Mouse (Mus musculus) ovary, postnatal 10 days (tissue): ENCODE data around the gene Nr1d1.

Source experiments
- DNase-seq: peaks from one replicate; pipeline ENCODE4 v3.0.0; 2022; ENCODE audit warnings: low spot score

Nr1d1 gene

GRCm38 (mm10) chr11:98774582-98775347, at the start of gene Nr1d1:
Nr1d1 (minus strand) TSS chr11:98775333.
- no peak for DNase-seq

GRCm38 (mm10) chr11:98820968-98821367, 45.8 kb upstream of the Nr1d1 start:
- DNase-seq = no peak

- DNase-seq = no peak
These were observed 41.6 kb upstream of the Nr1d1 start for GRCm38 (mm10) chr11:98816706-98817239.

- no peak for DNase-seq
These were observed 35.6 kb upstream of the Nr1d1 start for GRCm38 (mm10) chr11:98810686-98811085.

- DNase-seq = peak; percentile 87
These were observed 34.5 kb upstream of the Nr1d1 start for GRCm38 (mm10) chr11:98809457-98810290.

DNA sequence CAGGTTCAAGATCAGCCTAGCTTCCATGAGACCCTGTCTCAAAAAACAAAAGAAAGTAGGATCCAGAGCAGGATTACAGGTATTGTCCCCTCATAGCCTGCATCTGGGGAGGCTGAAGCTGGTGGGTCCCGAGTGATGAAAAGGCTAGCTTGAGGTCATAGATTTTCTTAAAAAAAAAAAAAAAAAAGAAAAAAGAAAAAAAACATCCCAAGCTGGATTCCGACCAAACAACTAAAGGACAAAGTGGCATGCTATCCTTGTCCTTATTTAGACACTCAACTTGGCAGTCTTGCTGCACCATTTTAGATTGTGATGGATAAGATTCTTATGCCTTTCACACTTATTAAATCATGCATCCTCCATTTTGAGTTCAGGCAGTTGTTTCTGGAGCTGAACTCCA, 33.3 kb upstream of the Nr1d1 start:
- DNase-seq = no peak

DNA sequence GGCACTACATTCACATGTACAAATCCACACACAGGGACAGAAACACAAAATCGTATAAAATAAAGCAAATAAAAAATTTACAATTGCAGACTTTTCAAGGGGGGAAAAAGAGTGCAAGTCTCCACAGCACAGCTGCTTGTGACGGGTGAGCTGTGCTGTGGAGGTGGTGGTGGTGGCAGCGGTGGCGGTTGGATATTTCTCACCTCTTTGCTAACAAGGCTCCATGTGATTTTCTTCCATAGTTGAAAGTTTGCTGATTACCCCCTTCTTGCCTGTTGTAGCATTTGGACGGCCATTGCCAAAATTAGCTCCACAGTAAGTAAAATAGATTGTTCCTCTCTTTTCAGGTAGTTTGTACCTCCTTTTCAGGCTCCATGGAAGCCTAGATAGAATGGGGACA, 29.5 kb upstream of the Nr1d1 start, which contains the start of gene Casc3:
Gene Casc3 (plus strand): TSS at position 301 of the 400 bp plus-strand sequence.
- DNase-seq = no peak

DNA sequence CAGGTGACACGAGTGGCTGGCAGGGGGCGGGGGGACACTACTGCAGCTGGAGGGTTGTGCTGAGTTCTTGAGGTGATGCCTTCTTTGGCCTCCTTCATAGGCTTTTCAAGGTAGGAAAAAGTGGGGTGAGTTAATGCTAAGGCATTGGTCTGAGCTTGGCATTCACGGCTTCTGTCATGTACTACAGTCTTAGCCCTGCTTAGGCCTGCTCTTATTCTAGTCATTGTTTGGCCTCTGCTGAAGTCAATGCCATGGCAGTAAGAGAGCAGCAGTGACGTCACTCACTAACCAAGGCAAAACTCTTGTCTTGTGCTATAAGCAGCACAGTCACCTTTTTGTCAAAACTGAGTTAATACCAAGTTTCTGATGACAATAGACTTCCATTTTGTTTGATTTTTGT, 22.8 kb upstream of the Nr1d1 start:
- DNase-seq = no peak

DNA sequence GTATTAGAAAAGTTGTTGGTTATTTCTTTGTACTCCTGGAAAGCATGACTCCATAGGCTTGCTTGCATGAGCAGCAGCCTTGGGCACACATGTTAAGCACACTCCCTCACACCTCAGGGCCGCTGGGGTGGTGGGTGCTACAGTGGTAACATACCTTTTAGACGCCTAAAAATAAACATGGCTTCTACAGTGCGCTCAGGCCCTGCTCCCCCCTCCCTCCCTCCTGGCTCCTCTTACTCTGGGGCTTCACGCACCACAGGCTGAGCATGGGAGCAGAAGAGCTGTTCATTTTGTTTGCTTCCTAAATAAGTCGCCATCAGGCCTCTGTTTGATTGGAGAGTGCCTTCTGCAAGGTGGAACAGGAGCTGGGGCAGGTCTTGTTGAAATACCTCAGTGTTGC, 22.2 kb upstream of the Nr1d1 start:
- no peak for DNase-seq

DNA sequence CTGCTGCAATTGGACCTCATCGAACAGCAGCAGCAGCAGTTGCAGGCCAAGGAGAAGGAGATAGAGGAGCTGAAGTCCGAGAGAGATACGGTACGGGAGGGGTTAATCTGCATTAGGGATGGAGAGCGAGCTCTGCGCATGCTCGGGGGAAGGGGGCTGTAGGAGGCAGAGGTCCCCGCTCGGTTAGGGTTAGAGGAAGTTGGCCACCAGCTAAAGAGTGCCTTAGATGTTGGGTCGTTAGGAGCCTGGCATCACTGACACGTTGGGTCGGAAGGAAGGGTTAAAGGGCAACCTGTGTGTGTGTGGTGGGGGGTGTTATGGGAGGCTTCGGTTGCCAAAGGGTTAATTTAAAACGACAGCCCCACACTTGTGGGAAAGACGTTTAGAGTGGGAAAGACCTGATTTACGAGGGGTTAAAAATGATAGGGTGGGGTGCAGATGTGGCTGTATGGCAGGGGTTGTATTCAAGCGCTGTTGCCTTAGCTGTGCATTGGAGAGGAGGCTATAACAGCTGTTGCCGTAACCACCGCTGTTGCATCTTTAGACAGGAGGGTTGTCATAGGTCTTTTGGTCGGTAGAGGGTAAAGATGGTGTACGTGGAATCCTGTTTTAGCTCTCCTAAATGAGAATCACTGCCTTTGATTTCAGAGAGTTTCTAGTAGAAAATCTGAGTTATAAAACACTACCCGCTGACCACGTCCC, 21.5 kb upstream of the Nr1d1 start:
- no peak for DNase-seq

DNA sequence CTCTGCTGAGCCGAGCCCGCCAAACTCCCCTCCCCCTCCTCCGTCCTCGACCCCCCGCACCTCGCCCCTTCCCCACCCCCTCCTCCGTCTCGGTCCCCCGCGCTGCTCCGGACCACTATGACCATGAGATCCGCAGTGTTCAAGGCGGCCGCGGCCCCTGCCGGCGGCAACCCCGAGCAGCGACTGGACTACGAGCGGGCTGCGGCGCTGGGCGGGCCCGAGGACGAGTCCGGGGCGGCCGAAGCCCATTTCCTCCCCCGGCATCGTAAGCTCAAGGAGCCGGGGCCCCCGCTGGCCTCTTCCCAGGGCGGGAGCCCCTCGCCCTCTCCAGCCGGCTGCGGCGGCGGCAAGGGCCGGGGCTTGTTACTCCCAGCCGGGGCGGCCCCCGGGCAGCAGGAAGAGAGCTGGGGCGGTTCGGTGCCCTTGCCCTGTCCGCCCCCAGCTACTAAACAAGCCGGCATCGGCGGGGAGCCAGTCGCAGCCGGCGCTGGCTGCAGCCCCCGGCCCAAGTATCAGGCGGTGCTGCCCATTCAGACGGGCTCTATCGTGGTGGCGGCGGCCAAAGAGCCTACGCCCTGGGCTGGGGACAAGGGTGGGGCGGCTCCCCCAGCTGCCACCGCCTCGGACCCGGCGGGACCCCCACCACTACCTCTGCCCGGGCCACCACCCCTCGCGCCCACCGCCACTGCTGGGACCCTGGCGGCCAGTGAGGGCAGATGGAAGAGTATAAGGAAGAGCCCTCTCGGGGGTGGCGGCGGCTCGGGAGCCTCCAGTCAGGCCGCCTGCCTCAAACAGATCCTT, 20.8 kb upstream of the Nr1d1 start:
- DNase-seq = no peak

GRCm38 (mm10) chr11:98795015-98795713, 20.0 kb upstream of the Nr1d1 start, which contains the start of gene Msl1:
Msl1 (plus strand) TSS chr11:98795516.
- peak; percentile 82 for DNase-seq

GRCm38 (mm10) chr11:98794469-98795014, 19.4 kb upstream of the Nr1d1 start:
- DNase-seq = no peak

DNA sequence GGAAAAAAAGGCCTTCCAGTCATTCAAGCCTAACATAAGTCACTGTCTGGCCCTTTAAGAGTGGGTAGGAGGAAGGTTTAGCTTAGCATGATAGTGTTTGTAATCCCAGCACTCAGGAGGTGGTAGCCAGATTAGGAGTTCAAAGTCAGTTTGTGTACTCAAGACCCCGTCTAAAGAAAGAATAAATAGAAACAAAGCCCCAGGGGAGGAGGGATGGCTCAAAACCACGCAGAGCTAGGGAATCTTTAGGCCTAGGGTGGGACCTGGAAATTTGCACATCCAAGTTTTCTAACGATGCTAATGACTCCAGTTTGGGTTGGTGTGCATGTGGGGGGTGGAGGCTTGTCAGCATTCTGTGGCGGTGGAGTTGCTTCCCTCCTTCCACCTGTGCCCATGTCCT, 16.9 kb upstream of the Nr1d1 start:
- no peak for DNase-seq

DNA sequence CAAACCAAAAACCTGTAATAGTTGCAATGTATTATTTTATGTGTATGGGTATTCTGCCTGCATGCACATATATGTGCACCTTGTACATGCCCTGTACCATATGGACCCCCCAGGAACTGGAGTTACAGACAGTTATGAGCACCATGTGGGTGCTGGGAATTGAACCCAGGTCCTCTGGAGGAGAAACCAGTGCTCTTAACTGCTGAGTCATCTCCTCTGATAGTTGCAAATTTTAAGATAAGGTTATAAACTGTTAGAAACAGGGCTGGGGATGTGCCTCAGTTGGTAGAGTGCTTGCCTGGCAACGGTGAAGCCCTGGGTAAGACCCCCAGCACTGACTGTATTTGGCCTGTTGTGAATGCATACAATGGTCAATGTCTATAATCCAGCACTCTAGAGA, 16.3 kb upstream of the Nr1d1 start:
- no peak for DNase-seq

DNA sequence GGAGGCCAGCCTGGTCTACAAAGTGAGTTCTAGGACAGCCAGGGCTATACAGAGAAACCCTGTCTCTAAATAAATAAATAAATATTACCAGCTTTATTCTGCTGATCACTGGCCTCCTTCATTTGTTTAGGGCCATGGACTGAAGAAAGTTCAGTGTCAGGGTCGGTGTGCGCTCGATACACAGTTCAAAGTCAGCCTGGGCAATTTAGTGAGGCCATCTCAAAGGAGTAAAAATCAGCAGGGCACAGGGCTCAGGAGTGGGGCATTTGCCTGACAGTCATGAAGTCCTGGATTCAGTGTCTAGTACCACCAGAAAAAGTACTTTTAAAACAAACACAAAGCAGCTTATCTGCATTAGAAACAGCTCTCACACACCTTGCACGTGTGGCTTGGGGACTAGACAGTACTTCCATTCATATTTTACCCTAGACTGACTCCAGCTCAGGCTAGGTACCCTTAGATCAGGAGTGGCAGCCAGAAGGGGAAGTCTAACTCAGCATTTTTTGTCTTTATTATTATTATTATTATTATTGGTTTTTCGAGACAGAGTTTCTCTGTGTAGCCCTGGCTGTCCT, 15.6 kb upstream of the Nr1d1 start:
- no peak for DNase-seq

DNA sequence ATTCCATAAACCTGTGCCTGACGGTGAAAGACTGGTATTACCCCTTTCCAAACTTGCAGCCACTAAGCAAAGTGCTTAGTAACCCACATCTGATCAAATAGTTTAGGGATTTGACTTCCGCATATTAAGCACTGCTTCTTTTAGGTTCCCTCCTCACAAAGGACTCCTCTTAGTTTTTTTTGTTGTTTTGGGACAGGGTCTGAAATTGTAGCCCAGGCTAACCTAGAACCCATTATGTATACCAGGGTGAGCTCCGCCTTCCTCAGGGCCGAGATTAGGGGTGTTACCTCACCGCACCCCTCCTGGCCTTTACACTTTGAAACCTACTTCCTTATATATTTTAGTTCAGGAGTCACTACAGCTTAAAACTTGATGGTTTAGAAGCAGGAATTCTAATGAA, 14.7 kb upstream of the Nr1d1 start:
- no peak for DNase-seq

GRCm38 (mm10) chr11:98789219-98789807, 14.2 kb upstream of the Nr1d1 start:
- DNase-seq = no peak

DNA sequence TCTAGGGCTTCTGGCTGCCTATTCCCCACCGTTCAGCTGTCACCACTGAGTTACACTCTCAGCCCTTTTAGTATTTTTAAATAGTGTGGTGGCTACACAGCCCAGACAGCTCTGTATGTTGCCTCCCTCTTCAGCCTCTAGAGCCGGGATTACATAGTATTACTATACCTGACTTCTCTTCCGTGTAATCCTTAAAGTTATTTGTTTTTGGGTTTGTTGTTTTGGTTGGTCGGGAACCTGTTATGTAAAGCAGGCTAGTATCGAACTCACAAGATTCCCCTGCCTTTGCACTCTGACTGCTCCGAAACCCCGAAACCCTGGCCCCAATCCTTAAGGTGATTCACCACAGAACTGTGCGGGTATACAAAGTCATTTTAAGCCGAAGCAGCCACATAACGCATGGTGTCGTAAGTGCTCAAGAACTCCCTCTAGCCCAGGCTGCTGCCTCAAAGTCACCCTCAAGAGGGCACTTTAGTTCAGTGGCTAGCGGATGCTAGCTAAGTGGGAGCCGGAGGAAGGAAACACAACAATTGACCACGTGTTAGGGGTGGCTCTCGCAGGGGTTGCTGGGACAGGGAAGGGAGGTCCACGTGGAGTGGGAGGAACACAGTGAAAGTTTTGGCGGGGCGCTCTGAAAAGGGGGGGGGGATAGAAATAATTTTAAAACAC, 13.6 kb upstream of the Nr1d1 start:
- no peak for DNase-seq
